Mouse (Mus musculus) lung, adult 18-20 months (tissue): ENCODE data around the gene Atp11b.
A peak's percentile ranks its signal among the peaks of the same experiment; 100 is the strongest.

Experiments
- DNase-seq, 2 experiments: peaks; one replicate each; pipeline ENCODE4 v3.0.0; 2022; ENCODE audit warnings: mixed read lengths in 2 of 2

Atp11b gene

GRCm38 (mm10) chr3:35753825-35754767 is at the start of gene Atp11b:
Gene Atp11b, plus strand, starts transcription at chr3:35754106.
- peak; percentile 82 to 84 for DNase-seq

GRCm38 (mm10) chr3:35704328-35704613 is 49.6 kb upstream of the Atp11b start:
- DNase-seq: peak in 1 of 2 experiments; percentile 7

GRCm38 (mm10) chr3:35719531-35720205 is 34.2 kb upstream of the Atp11b start:
- no peak for DNase-seq

GRCm38 (mm10) chr3:35720801-35721200 is 33.1 kb upstream of the Atp11b start:
- peak; percentile 26 to 69 for DNase-seq

- no peak for DNase-seq
Observed at GRCm38 (mm10) chr3:35721818-35722446, 32.0 kb upstream of the Atp11b start.

GRCm38 (mm10) chr3:35722811-35723210 is 31.1 kb upstream of the Atp11b start:
- no peak for DNase-seq

- DNase-seq: no peak
Observed at GRCm38 (mm10) chr3:35723586-35724322, 30.2 kb upstream of the Atp11b start.

GRCm38 (mm10) chr3:35725096-35725495 is 28.8 kb upstream of the Atp11b start:
- DNase-seq: no peak

GRCm38 (mm10) chr3:35726936-35727335 is 27.0 kb upstream of the Atp11b start:
- no peak for DNase-seq

GRCm38 (mm10) chr3:35729490-35729889 is 24.4 kb upstream of the Atp11b start:
- DNase-seq: peak; percentile 18 to 52

GRCm38 (mm10) chr3:35731981-35732777 is 21.7 kb upstream of the Atp11b start:
- peak in 1 of 2 experiments; percentile 12 for DNase-seq

- no peak for DNase-seq
Observed at GRCm38 (mm10) chr3:35732778-35733147, 21.1 kb upstream of the Atp11b start.

GRCm38 (mm10) chr3:35734509-35734908 is 19.4 kb upstream of the Atp11b start:
- DNase-seq: no peak

- no peak for DNase-seq
Observed at GRCm38 (mm10) chr3:35738071-35738470, 15.8 kb upstream of the Atp11b start.

GRCm38 (mm10) chr3:35745010-35745409 is 8.9 kb upstream of the Atp11b start:
- no peak for DNase-seq

- DNase-seq: no peak
Observed at GRCm38 (mm10) chr3:35746840-35747456, 7.0 kb upstream of the Atp11b start.

GRCm38 (mm10) chr3:35750286-35750685 is 3.6 kb upstream of the Atp11b start:
- no peak for DNase-seq

GRCm38 (mm10) chr3:35751724-35752123 is 2.2 kb upstream of the Atp11b start:
- no peak for DNase-seq

GRCm38 (mm10) chr3:35762735-35763134 is 8.8 kb downstream of the Atp11b start:
- no peak for DNase-seq

- no peak for DNase-seq
Observed at GRCm38 (mm10) chr3:35764637-35765617, 11.0 kb downstream of the Atp11b start.
